Mouse (Mus musculus): ENCODE data around the gene Btd. TPM values are rescaled to one million over a fixed set of nuclear protein-coding genes. Genes with fewer than 3 reads are reported as not detected.

Btd gene
- total RNA-seq, 2 experiments from 2014 or later: 7.8 to 13.2 TPM

DNA sequence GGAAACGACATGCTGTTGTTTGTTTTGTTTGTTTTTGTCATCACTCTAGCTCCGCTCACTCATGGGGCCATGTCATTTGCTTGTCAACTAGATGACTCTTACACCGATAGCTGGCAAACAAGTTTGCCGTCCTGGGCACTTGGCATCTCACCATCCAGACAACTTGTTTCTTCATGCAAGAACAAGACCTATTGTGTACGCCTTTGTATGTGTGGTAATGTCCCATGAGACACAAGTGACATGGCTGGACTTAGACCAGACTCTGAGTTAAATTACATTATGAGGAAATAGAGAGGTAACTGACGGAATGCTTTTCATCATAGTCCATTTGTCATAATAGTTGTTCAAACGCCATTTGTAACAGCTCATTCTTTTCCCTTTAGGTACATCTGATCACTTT is 5.1 kb downstream of the Btd start:
- DNase-seq: no peak

DNA sequence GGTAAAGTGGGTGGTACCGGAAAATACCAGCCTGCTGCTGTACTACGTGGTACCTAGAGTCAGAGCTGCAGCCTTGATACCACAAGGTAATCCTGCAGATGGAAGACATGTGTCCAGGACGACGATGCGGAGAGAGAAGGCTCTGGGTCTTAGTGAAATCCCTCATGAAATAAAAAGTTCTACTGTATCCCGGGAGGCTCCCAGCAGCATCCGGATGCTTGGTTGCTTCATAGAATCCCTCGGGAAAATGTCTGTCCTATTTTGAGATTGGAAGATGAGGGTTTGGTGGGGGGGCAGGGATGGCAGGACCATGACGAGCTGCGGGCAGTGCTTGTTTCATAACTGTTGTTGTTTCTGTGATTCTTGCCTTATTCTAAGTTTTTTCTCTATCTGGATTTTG is 7.2 kb downstream of the Btd start:
- DNase-seq: peak; percentile 21 to 26

DNA sequence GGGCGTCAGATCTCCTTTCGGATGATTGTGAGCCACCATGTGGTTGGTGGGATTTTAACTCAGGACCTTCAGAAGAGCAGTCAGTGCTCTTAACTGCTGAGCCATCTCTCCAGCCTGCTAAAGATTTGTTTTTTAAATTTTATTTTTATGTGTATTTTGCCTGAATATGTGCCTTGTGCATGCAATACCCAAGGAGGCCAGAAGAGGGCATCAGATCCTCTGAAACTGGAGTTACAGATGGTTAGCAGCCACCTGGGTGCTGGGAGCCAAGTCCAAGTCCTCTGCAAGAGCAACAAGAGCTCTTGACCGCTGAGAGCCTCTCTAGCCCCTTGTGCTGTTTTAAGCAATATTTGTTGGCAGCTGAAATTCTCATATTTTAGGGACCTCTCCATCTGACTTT is 9.5 kb downstream of the Btd start:
- DNase-seq: no peak

DNA sequence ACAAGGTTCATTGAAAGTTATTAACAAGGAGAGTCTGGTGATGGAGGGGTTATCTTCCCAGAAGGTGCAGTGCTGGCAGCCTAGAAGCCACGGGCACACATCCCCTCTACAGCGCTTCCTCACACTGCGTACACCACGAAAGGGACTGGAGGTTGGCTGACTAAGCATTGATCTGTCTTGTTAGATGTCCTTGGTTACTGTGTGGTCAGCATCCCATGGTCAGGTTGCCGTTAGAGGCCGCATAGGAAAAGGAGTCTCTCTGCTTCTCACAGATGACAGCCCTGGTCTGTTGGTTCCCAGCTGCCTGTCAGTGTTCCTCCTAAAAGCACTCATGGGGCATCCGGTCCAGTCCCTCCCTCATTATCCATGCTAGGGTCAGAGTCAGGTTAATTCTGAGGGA is 10.4 kb downstream of the Btd start:
- no peak for DNase-seq

DNA sequence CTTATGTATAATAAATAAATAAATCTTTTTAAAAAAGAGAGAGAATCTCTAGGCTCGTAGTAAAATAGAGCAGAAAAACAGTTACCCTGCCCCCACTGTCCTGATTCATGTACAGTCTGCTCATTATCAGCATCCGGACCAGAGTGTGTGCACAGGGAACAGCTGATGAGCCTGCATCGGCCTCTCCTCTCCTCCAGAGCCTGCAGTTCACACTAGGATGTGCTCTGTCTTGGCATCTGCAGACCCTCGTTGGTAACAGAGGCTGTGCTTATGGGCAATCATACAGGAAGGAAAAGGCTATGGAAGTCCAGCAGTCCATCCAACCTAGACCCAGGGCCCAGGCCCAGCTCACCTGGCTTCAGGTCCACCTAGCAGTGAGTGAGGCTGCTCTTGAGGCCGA is 11.3 kb downstream of the Btd start:
- peak in 1 of 2 experiments; percentile 14 for DNase-seq

DNA sequence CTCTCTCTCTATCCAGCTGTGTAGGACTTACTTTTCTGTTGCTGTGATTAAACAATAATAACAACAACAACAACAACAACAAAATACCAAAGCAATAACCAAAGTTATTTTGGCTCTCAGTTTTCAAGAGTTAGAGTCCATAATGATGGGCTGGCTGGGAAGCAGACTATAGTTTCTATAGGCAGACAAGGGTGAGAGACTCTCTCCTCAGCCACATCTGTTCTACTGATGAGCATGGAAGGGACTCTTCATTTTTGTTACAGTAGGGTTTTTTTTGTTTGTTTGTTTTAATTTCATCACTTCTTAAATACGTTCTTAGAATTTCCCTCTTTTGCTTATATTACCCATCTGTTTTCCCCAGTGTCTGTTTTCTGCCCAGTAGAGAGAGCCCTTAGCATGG is 11.8 kb downstream of the Btd start:
- DNase-seq: no peak

DNA sequence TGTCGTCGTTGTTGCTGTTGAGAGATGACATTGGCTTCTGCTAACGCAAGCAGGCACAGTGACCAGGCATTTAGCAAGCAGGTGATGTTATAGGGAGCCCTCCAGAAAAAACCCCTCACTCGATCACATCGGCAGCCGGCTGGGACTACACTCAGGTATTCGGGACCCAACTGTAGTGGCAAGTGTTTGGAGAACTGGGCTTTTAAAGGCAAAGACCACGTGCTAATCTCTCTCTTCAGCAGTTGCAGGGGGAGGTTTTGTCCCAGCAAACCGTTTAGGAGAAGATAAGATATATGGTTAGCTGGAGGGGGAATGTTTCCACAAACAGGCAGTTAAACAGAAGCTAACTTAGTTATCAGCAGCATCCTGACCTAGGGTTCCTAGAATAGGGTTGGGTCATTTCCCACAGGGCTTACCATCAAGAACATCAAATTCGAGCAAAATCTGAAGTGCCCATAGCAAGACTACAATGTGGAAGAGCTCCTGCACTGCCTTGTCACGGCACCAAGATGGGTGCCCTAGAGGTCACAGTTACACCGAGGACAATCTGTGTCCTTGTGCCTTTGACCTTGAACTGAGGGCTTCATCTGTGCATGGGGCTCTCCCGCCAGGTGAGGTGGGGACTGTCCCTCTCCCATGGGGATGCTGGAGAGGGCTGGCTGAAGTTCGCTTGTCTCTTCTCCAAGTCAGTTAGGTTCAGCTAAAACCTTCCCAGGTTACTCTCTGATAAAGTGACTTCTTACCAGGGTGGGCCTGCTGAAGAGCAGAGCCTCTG is 12.5 kb downstream of the Btd start:
- no peak for DNase-seq

DNA sequence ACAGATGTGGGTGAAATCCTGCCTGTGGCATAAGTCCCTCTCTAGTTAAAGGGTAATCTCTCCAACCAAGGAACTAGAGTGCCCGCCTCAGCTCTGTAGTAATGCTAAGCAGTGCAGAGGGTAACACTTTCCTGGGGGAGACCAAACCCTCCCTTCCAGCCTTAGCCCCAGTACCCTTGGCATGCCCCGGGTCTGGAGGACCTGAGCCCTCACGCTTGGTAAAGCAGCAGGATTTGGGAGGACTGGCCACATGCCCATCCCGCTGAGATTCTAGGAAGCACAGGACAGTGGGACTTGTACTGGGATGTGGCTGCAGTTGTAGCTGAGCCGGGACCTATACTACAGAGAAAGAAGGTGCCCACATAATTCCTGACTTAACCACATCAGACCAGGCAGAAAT is 14.0 kb downstream of the Btd start:
- no peak for DNase-seq

DNA sequence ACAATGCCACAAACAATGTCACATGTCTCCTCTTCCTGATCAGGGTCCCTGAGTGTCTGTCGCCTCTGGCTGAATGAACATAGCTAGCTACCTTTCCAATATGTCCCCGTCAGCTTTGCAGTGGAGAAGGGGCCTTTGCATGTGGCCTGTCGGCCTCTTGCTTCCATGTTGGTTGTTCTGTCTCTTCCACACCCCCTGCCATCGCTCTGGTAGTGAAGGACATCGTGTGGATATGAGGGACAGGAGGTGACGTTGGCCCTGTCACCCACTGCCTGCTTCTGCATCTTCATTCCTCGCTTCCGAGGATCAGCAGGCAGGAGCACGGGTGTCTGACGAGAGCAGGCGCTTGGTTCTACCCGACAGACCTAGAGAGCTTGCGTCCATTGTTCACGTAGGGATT is 14.6 kb downstream of the Btd start:
- no peak for DNase-seq

DNA sequence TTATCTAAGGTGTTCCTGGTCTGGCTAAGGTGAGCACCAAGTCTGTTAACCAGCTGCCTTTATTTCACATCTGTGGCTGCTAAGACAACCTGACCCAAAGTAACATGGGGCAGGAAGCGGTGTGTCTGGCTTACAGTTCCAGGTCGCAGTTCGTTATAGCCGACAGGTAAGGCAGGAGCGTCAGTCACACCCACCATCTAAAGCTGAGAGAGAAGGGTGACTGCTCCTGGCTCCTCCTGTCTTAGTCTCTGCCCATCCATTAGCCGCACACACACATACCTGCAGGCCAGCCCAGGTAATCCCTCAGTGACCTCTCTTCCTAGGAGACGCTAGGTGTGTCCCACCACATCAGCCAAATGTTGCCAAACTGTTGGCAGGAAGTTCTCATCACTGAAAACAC is 15.6 kb downstream of the Btd start:
- DNase-seq: no peak

DNA sequence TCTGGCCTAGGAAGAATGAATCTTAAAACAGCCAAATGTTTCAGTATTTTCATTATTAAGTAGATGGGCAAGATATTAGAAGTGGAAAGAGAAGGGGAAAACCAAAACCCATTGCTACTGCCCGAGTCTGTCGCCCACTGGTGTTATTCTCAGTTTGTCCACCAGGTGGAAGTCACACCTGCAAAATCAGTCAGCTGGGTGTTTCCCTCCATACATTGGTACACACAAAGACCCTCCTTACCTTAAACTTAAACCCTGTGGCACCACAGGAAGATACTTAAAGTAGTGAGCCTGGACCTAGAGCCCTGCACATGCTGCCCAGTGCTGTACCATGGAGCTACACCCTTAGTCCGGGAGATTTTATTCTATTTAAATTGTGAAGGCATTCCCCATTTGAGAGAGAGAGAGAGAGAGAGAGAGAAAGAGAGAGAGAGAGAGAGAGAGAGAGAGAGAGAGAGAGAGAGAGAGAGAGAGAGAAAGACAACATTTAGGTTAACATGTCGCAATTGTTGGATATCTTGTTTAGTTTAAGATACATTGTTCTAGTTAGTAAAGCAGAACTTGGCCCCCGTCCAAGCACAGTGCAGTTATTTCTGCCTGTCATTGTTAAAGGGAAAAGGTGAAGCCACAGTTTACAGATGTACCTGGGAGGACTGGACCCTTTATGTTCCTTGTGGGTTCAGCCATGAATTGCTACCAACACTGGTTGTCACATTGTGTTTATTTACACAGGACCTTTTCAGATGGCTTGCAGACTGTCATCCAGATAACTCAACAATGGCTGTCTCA is 16.2 kb downstream of the Btd start:
- DNase-seq: peak; percentile 69 to 91

DNA sequence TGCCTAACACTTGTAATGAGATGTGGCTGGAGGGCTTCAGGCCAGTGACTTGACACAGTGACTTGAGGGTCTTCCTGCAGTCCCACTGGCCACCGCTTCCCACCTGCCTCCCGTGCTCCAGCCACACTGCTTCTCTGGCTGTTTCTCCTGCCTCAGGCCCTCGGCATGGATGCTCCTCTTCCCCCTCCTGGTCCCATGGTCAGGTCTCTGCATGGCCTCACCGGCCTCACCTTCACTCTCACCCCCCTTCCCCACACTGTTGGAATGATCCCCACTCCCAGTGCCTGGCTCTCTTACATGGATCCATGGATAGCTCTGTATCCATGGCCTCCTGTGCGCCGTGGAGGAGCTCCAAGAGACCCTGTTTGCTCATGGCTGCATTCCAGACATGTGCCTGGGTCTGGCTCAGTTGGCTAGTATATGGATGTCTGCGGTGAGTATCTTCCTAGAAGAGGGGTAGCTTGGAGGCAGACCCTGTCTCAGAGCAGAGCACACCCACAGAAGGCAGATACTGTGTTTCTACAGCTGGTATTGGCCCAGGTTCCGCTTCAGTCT is 17.4 kb downstream of the Btd start:
- DNase-seq: no peak

DNA sequence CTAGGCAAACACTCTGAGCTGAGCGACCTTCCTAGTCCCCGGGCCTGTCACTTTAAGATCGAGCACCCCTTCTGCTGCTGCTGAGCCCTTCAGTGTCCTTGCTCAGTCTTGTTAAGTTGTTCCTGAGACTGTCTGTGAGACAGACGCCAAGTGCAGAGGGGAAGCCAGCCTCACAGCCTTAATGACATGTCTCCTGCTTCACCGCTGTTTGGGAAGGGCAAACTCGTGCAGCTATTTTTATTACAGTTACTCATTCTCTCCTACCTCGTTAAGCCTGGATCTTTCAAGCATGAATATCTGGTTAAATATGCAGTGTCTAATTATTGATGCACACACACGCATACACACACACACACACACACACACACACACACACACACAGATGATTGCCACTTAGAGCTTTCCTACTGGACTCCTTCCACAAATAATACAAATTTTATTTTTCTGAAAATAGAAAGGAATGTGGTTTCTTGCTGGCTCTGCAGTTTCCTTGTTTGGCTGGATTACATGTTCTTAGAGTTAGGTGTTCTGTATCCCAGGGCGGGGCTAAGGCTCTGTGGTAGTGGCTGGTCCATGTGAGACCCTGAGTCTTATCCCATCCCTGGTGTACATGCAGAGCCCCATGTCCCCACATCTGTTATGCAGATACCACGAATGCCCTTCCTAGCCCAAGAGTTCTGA is 18.8 kb downstream of the Btd start:
- peak; percentile 75 to 82 for DNase-seq

DNA sequence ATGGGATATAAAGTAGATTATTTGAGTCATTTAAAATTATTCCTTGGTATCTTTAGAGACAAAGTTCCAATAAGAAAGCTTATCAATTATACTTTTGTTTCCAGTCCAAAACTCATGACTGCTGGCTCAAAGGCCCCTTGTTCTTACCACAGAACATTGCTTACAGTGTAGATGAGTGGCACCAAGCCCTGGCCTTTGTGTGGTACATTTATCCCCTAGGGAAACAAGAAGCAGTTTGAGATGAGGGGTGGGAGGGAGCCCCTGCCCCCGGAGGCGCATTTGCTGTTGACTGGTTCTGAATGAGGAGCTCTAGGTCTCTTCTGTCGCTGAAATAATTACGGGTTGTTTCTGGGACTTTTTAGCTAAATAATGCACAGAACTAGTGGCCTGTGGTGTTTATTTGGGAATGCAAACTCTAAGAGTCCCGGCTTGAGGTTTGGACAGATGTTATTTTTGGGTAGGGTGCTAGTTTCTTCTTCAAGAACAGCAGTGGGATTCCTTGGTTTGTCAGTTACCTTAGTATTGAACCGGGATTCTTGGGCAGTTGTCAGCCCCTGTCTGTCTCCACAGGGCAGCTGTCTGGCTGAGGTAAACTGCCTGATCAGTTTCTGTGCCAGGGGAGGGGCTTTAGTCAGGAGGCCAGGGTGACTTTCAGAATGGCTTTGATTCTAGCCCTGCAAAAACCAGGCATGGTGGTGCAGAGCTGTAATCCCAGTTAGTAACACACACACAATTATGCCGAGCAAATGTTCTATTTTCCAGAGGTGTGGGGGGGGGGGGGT is 19.7 kb downstream of the Btd start:
- DNase-seq: peak; percentile 15 to 49

DNA sequence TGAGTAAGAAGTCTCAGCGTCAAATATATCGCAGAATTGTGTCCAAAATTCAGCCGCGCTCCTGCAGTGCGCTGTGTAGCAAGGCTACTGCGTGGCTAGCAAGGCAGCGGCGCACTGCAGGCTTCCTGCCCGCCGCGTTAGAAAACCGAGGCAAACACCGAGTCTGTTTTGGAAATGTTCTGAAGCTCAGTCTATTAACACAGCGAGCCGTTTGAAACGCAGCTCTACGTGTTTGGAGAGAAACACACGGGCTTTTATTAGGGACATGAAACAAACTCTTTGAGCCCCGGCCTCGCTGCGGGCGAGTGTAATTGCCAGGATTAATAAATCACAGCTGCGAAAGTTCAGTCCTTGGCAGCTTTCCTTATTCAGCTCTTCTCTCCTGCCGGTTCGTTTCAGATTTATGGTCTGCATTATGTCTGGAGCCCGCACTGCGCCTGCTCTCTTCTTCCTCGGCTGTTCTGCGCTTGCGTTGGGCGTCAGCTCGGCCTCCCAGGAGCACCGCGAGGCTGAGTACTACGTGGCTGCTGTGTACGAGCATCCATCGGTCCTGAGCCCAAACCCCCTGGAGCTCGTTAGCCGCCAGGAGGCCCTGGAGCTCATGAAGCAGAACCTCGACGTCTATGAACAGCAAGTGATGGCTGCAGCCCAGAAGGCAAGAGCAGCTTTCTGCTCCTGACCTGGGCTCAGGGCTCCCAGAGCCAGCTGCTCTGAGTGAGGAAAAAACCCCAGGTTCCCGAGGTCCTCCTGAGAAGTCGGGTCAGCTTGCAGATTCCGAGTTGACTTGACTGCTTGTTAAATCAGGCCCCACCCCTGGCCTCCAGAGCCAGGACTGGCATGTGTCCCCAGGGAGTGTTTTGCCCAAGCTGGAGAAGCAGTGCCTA is 21.1 kb downstream of the Btd start:
- DNase-seq: peak; percentile 92

DNA sequence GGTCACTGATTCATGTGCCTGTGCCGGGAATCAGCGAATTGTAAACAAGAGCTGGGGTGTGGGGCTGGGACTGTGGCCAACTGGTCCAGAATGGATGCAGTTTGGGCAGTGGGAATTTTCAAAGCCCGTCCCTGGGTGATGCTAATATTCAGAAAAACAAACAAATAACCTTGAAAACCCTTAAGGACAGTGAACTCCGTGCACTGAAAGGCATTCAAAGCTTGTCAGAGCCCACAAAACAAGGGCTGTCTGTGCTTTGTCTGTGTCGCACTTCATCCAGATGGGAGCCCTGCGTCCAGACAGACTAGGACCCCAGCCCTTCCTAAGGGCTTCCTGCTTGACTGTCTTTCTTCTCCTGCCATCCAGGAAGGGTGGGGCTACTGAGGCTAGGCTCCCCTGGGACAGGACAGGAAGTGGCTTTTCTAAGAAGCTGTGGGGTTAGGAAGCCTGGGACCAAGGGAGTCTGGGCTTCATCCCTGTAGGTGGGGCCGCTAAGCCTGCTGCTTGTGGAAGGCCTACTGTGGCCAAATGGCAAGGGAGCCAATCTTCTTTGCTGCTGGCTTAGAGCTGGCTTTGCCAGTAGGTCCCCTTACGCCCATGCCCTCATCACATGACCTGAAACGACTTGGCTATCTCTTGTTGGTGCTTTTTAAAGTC is 21.9 kb downstream of the Btd start:
- peak; percentile 91 to 94 for DNase-seq

DNA sequence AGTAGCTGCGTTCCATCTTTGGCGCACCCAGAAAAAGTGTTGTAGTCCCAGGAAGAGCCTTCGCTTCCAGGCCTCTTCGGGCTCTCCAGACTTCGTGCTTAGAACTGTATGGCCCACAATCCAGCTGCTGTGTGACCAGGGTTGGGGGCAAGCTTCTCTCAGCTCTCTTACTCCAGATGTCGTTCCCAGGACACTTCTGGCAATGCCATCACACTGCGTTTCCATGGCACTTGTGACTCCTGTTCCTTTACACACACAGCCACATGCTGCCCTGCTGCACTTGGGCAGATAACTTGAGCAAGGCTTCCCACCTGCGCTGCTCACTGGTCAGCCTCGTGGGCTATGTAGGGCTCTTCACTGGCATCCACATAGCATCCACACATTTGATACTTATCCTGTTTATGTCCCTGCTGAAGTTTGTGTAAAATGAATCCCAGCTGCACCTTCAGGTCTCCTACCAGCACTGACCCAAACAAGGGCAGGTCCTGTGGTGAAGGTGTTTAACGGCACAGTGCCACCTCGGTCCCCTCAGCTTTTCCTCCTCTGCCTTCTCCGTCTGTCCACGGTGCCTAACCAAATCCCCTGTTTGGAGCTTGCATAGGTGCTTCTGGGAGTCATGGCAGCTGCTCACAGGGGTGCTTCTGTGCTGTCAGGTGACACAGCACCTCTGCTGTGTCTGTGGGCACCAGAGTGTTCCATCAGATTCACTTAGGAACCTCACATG is 22.7 kb downstream of the Btd start:
- DNase-seq: no peak

DNA sequence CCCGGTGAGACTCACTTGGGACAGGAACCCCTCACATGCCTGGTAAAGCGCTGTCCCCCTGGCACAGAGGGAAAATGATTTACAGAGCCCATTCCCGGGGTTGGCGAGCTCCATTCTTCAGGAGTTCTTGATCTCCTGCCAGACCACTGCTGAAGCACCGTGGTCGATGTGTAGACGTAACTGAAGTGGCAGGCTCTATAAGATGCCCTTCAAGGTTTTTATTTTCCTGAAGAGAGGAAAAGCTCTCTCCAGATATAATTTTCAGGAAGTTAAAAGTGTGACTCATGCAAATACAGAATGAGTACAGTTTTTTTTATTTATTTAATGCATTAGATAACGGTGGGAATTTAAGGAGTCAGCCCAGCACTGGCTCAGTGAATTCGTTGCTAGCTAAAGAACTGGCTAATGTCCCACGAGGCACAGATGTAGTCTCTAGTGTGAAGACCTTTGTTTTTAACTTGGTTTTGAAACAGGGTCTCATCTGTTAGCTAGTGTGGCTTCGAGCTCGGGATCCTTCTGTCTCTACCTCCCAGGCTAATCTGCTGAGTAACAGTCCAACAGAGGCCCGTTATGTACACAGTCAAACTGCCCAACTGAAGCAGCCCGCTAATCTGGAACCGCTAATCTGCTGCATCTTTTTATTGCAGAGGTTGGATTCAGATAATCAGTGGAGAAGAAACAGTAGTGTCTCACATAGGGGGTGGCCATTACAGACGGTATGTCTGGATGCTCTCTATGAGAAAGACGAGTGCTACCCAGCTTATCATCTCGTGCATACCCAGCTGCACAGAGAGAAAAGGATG is 23.5 kb downstream of the Btd start:
- peak in 1 of 2 experiments; percentile 40 for DNase-seq

All from heart, adult 18-20 months (tissue).